Mouse (Mus musculus): Measurements from ENCODE around the gene Msrb1. TPM values are rescaled to one million over a fixed set of nuclear protein-coding genes. Genes with fewer than 3 reads are reported as not detected.
A peak's percentile ranks its signal among the peaks of the same experiment; 100 is the strongest.

The Msrb1 gene
- polyA plus RNA-seq, 1 experiment from 2014 or later = 18.0 TPM

GRCm38 (mm10) chr17:24733434-24734050 lies 2.9 kb upstream of the Msrb1 start:
- 93% methylated on average over 21 of the region's 21 CpGs for WGBS
- no peak for ATAC-seq

GRCm38 (mm10) chr17:24734513-24734912 lies 1.9 kb upstream of the Msrb1 start:
- H3K9me3 ChIP-seq = no peaks in the 10 kb centered on the region
- no peak for ATAC-seq
- H3K4me2 ChIP-seq (replicated peaks) = no peak overlapping the region
- no peaks in the 10 kb centered on the region for H3K36me3 ChIP-seq
- H3K27me3 ChIP-seq = peaks cover 7% of the 10 kb centered on the region; the same call in 1 of the 2 replicates
- H3K4me1 ChIP-seq (replicated peaks) = peaks cover 15% of the 10 kb centered on the region
- no peak overlapping the region for H3K9ac ChIP-seq (replicated peaks)
- H3K4me3 ChIP-seq (replicated peaks) = no peak overlapping the region
- WGBS = 85% methylated on average over 1 of the region's 1 CpGs
- no peak overlapping the region for H3K27ac ChIP-seq

More at GRCm38 (mm10) chr17:24733434-24734050, 2.9 kb upstream of the Msrb1 start:
- Histone ChIP-seq H3K4me1 (replicated peaks) (peaks cover 15% of the 10 kb centered on the region), H3K9ac (replicated peaks) (0 out of 2 replicates have a peak overlapping the region, but pooled peaks have one; percentile 36), H3K4me2 (replicated peaks) (no peak overlapping the region), H3K27ac (no peak overlapping the region), H3K27me3 (peaks cover 7% of the 10 kb centered on the region; the same call in 1 of the 2 replicates), H3K36me3 (no peaks in the 10 kb centered on the region), H3K9me3 (no peaks in the 10 kb centered on the region), H3K4me3 (replicated peaks) (no peak overlapping the region)

GRCm38 (mm10) chr17:24735446-24735845 lies 996 bp upstream of the Msrb1 start:
- Histone ChIP-seq H3K27me3 (peaks cover 7% of the 10 kb centered on the region; the same call in 1 of the 2 replicates), H3K4me1 (replicated peaks) (peaks cover 15% of the 10 kb centered on the region), H3K9me3 (no peaks in the 10 kb centered on the region), H3K9ac (replicated peaks) (no peak overlapping the region), H3K4me2 (replicated peaks) (no peak overlapping the region), H3K4me3 (replicated peaks) (no peak overlapping the region), H3K36me3 (no peaks in the 10 kb centered on the region), H3K27ac (no peak overlapping the region)
- 83% methylated on average over 7 of the region's 7 CpGs for WGBS
- 0 out of 2 replicates have a peak, but pooled peaks have one; percentile 9 for ATAC-seq

GRCm38 (mm10) chr17:24737135-24737810 lies 831 bp downstream of the Msrb1 start:
- Histone ChIP-seq H3K27me3 (peaks cover 7% of the 10 kb centered on the region; the same call in 1 of the 2 replicates), H3K4me3 (replicated peaks) (peak overlapping the region; percentile 52), H3K36me3 (no peaks in the 10 kb centered on the region), H3K9ac (replicated peaks) (peak overlapping the region; percentile 57; the same call in 1 of the 2 replicates), H3K4me1 (replicated peaks) (peaks cover 15% of the 10 kb centered on the region), H3K27ac (no peak overlapping the region), H3K9me3 (no peaks in the 10 kb centered on the region), H3K4me2 (replicated peaks) (peak overlapping the region; percentile 81)
- no peak for ATAC-seq
- WGBS = 24% methylated on average over 8 of the region's 8 CpGs

GRCm38 (mm10) chr17:24738238-24738637 lies 1.8 kb downstream of the Msrb1 start:
- ATAC-seq = no peak
- Histone ChIP-seq H3K36me3 (no peaks in the 10 kb centered on the region), H3K4me2 (replicated peaks) (no peak overlapping the region), H3K9me3 (no peaks in the 10 kb centered on the region), H3K9ac (replicated peaks) (no peak overlapping the region), H3K27me3 (peaks cover 7% of the 10 kb centered on the region; the same call in 1 of the 2 replicates), H3K4me1 (replicated peaks) (peaks cover 15% of the 10 kb centered on the region), H3K27ac (no peak overlapping the region), H3K4me3 (replicated peaks) (no peak overlapping the region)
- 81% methylated on average over 4 of the region's 4 CpGs for WGBS

GRCm38 (mm10) chr17:24739926-24740325 lies 3.5 kb downstream of the Msrb1 start:
- Histone ChIP-seq H3K4me2 (replicated peaks) (no peak overlapping the region), H3K4me3 (replicated peaks) (no peak overlapping the region), H3K27me3 (no peaks in the 10 kb centered on the region), H3K36me3 (no peaks in the 10 kb centered on the region), H3K4me1 (replicated peaks) (peaks cover 15% of the 10 kb centered on the region), H3K9me3 (no peaks in the 10 kb centered on the region), H3K27ac (no peak overlapping the region), H3K9ac (replicated peaks) (no peak overlapping the region)
- 84% methylated on average over 8 of the region's 8 CpGs for WGBS
- no peak for ATAC-seq

- no peak overlapping the region for H3K27ac ChIP-seq
- H3K9ac ChIP-seq (replicated peaks) = no peak overlapping the region
- H3K9me3 ChIP-seq = no peaks in the 10 kb centered on the region
- no peak for ATAC-seq
- 0 out of 2 replicates have a peak, but pooled peaks cover 4% of the 10 kb centered on the region for H3K27me3 ChIP-seq
- H3K4me3 ChIP-seq (replicated peaks) = no peak overlapping the region
- H3K4me1 ChIP-seq (replicated peaks) = peaks cover 2% of the 10 kb centered on the region
- WGBS = 81% methylated on average over 8 of the region's 8 CpGs
- no peak overlapping the region for H3K4me2 ChIP-seq (replicated peaks)
- no peaks in the 10 kb centered on the region for H3K36me3 ChIP-seq
Measured at GRCm38 (mm10) chr17:24742307-24742706, 5.9 kb downstream of the Msrb1 start.

- Histone ChIP-seq H3K4me3 (replicated peaks) (no peak overlapping the region), H3K4me1 (replicated peaks) (no peaks in the 10 kb centered on the region), H3K4me2 (replicated peaks) (no peak overlapping the region), H3K9me3 (no peaks in the 10 kb centered on the region), H3K36me3 (no peaks in the 10 kb centered on the region), H3K27me3 (peaks cover 12% of the 10 kb centered on the region), H3K9ac (replicated peaks) (no peak overlapping the region), H3K27ac (no peak overlapping the region)
- ATAC-seq = no peak
- WGBS = 78% methylated on average over 5 of the region's 5 CpGs
Measured at GRCm38 (mm10) chr17:24743896-24744295, 7.5 kb downstream of the Msrb1 start.

- no peak overlapping the region for H3K9ac ChIP-seq (replicated peaks)
- H3K4me3 ChIP-seq (replicated peaks) = no peak overlapping the region
- WGBS = 82% methylated on average over 3 of the region's 3 CpGs
- H3K4me2 ChIP-seq (replicated peaks) = no peak overlapping the region
- H3K9me3 ChIP-seq = no peaks in the 10 kb centered on the region
- no peak for ATAC-seq
- no peaks in the 10 kb centered on the region for H3K4me1 ChIP-seq (replicated peaks)
- H3K36me3 ChIP-seq = no peaks in the 10 kb centered on the region
- H3K27ac ChIP-seq = no peak overlapping the region
- peaks cover 17% of the 10 kb centered on the region for H3K27me3 ChIP-seq
Measured at GRCm38 (mm10) chr17:24744381-24744780, 7.9 kb downstream of the Msrb1 start.

GRCm38 (mm10) chr17:24745526-24746497 lies 9.4 kb downstream of the Msrb1 start:
- Histone ChIP-seq H3K27me3 (peaks cover 28% of the 10 kb centered on the region), H3K9me3 (no peaks in the 10 kb centered on the region), H3K9ac (replicated peaks) (0 out of 2 replicates have a peak overlapping the region, but pooled peaks have one; percentile 37), H3K36me3 (no peaks in the 10 kb centered on the region), H3K4me3 (replicated peaks) (no peak overlapping the region), H3K27ac (no peak overlapping the region), H3K4me1 (replicated peaks) (no peaks in the 10 kb centered on the region), H3K4me2 (replicated peaks) (no peak overlapping the region)
- peak; percentile 91 for ATAC-seq
- WGBS = 19% methylated on average over 7 of the region's 7 CpGs

GRCm38 (mm10) chr17:24746986-24747385 lies 10.5 kb downstream of the Msrb1 start:
- H3K27me3 ChIP-seq = peaks cover 40% of the 10 kb centered on the region
- H3K4me3 ChIP-seq (replicated peaks) = no peak overlapping the region
- no peak for ATAC-seq
- H3K4me2 ChIP-seq (replicated peaks) = no peak overlapping the region
- H3K4me1 ChIP-seq (replicated peaks) = no peaks in the 10 kb centered on the region
- H3K9me3 ChIP-seq = no peaks in the 10 kb centered on the region
- WGBS = 57% methylated on average over 4 of the region's 4 CpGs
- H3K27ac ChIP-seq = no peak overlapping the region
- H3K36me3 ChIP-seq = no peaks in the 10 kb centered on the region
- 0 out of 2 replicates have a peak overlapping the region, but pooled peaks have one; percentile 14 for H3K9ac ChIP-seq (replicated peaks)

Measured in midbrain, embryonic 13.5 days (tissue).